Mouse (Mus musculus): ENCODE data around the gene Foxd3.

Gene Foxd3

DNA sequence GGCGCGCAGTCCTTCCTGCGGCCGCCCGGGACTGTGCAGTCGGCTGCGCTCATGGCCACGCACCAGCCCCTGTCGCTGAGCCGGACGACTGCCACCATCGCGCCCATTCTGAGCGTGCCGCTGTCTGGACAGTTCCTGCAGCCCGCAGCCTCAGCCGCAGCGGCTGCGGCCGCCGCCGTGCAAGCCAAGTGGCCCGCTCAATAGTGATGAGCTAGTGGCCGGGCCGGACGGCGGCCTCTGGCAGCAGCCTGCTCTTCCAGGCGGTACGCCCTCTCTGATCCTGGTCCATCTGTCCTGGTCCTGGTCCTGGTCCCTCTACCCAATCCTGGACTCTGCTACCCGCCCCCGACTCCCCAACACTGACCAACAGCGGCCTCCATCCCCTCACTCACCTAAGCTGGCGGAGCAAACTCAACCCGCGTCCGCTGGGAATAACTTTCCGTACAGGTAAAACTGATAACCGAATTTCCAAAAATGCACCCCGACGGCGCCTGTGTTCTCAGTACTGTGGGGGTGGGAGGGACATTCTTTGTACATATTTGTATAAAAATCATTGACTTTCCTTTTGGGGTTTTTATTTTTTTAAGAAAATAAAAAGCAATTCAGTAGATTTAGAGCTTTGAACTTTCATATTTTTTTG is 1.9 kb downstream of the Foxd3 start:
- DNase-seq (ENCODE audit: low read depth), result no peak

DNA sequence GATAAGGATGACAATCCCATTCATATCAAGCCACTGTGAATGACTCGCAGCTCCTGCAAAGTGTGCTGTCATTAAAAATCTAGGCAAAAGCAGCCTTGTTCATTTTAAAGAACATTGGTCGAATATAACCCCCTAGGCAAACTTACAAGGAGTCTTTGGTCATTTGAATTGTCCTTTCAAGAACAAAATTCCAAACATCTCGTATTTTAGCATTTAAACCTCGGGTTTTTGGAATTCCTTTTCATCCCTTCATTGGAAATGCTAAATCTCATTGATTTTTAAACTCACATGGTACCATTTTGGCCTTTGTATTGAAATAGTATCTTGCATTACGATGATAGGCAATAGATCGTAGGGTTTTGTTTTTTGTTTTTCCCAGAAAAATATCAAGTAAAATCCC is 2.8 kb downstream of the Foxd3 start:
- no peak for DNase-seq (ENCODE audit: low read depth)

DNA sequence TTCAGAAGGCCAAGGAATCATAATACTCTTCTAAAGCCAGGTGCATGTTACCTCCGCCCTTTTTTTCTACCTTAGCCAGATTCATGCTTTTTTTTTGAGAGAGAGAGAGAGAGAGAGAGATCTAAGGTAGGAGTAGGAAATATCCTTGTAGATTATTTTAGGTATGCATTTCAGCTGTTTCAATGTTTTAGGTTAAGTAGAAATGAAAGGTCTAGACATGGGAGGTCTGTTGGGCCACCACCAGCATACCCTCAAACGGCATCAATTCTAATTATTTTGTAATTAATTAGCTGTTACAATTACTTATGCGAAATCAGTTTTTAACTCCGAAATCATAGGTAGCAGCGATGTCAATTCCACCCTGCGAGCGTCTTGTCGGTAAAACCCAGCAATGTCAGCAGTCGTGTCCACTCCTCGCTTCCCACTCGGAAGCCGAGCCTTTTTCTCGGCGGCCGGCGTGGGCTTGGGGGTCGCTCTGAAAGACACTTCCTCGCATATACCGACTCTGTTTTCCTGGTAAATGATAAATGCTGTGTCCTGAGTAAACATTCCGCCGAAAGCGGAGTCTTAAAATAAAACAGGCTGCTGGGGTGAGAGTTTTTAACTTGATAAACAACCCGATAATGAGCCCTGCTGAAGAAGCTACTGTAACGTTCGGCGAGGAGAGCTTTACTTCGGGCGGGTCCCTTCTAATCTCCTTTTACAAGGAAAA is 3.4 kb downstream of the Foxd3 start:
- no peak for DNase-seq (ENCODE audit: low read depth)

DNA sequence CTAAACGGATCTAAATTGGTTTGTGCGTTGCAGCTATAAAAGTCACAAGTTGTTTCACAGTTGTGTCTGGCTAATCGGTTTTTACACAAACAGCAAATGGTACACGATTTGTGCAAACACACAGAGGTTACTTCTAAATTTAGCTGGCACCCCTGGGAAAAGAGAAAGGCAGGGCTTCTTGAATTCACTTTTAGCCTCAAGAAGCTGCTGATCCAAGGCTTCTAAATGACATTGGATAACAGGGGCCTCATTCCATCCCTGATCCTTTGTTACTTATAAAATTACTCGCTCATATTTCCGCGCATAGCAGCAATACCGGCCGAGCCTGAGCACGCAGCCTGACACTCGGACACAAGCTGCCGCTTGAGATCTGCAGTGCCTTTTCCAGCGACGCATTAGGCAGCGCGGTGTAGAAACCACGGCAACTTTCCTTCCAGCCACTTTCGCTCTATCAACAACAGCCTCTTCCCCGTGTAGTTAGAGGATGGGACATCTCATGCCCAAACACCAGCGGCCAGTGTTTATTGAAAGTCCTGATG is 4.0 kb downstream of the Foxd3 start:
- DNase-seq (ENCODE audit: low read depth), result no peak

DNA sequence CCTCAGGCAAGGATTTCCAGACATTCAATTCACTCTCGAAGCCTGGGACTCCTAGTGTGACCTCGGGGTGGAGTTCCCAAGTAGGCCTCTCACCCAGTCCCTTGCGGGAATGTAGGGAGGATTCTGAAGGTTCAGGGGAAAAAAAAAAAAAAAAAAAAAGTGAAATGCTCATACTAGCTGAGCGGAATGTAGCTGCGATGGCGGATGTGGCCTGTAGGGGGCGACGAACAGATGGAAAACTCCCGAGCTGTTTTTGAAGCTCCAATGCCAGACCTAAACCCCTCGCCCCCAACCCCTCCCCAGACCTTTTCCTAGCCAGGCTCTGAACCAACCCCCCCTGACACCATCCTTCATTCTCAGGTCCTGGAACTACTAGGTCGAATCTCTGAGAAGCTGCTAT is 4.9 kb downstream of the Foxd3 start:
- peak; percentile 43 for DNase-seq (ENCODE audit: low read depth)

DNA sequence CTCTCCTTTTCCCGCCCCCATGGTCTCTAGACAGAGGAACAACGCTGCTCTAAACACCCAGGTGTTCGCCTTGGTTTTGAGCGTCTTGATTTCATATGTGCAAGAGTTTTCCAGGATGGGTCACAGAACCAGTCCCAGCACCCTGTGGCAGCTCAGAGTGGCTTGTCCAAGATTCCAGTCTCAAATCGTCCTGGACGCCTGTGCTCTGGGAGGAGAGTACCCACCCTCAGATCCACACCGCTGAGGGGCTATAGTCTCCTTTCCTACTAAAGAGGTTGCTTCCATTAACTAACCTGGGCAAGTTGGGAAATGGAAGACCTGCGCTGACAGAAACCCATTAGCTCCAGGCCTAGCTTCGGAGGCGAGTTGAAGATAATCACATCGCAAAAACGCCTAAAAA is 5.9 kb downstream of the Foxd3 start:
- DNase-seq (ENCODE audit: low read depth), result no peak

DNA sequence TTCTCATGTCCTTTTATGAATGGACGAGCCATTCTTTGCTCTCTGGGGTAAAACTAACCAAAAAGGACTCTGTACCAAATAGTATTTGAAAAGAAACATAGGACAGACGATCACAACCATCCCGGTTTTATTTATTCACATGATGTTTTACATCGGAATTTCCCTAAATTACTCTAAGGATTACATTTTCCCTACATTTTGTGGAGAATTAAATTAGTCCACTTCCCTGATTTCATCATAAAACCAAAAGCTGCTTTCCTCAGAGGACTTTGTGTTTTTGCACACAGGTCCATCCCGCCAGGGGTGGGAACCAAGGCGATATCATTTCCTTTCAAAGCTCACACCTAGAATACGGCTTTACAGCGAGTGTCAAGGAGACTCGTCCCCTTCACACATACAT is 6.3 kb downstream of the Foxd3 start:
- no peak for DNase-seq (ENCODE audit: low read depth)

DNA sequence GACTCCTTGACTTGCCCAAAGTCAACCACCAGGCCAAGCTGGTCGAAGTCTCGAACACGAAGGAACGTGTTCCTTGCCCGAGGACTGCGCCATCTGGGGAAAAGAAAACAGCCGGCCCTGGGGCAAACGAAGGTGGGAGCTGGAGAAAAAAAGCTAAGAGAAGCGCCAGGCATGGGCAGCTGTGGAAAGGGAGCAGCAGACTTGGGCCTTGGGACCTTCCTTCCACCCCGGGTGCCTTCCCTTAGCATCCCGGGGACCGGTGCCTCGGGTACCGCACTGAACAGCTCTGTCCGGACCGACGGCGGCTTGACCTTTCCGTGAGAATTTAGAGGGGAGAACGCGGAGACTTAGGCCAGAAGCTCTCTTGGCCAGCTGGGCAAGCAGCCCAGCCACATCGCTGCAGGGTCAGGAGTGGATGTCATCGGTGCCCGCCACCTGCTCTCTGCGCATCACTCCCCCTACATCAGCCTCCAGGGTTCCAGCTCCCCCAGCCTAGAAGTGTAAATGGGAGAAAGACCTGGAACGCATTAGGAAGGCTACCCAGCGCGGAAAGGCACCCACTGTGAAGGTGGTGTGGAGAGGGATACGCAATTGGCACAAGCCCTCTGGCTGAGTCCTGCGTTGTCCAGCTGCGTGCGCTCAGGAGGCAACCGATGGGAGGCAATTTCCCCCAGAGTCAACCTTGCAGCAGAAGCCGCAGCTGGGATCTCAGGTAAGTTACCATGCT is 6.9 kb downstream of the Foxd3 start:
- no peak for DNase-seq (ENCODE audit: low read depth)

DNA sequence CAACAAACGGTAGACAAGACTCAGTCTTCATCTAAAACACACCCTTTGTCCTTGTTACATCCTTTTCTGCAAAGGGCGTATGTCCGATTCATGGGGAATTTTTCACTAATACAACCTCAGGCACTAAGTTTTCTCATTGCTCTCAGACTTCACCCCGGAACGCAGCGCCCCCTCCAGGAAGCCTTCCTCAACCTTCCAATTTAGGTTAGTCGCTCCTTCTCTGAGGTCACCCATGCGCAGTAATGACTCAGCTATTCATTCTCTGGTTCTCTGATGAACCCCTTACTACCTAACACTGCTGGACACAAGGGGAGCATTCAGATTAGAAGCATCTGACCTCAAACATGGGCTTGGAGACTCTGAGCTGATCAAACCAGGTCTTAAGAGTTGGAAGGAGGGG is 7.6 kb downstream of the Foxd3 start:
- DNase-seq (ENCODE audit: low read depth), result no peak

DNA sequence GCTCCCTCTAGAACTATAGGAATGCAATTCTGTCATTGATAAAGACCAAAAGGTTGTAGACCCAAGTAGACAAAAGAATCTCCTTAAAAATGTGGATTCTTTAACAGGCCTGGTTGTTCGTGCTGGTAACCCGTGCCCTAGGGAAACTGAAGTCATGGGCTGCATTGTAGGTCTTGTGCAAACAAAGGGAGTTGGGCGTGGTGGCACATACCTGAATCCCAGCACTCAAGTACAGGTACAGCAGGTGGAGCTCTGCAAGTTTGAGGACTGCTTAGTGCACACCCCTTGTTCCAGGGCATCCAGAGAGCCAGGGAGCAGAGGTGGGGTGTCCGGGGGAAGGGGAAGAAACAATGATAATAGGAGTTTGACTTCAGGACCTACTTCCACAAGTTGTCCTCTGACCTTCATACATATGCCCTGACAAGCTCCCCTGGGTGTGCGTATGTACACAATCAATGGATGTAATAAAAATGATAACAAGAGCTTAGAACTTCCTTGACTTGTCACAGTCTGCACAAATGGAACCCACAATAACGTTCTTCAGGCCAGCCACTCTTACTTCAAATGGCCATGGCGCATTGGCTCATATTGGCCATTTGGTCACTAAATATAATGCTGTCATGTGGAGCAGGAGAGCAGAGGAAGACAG is 14.2 kb downstream of the Foxd3 start:
- DNase-seq (ENCODE audit: low read depth), result no peak

DNA sequence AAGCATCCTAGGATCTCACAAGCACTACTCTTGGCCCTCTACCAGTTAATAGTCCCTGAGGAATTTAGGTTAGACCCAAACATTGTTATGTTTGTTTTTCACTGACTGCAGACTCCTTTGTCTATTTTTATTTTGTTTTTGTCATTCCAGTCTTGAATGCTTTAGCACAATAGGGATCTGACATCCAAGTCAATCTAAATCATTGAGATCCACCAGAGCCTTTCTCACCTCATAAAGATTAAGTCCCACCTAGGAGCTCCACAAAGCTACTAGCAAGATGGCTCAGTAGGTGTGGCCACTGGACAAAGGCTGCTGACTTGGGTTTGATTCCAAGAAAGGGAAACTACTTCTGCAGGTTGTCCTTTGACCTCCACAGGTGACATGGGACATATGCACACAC is 19.1 kb downstream of the Foxd3 start:
- DNase-seq (ENCODE audit: low read depth), result no peak

DNA sequence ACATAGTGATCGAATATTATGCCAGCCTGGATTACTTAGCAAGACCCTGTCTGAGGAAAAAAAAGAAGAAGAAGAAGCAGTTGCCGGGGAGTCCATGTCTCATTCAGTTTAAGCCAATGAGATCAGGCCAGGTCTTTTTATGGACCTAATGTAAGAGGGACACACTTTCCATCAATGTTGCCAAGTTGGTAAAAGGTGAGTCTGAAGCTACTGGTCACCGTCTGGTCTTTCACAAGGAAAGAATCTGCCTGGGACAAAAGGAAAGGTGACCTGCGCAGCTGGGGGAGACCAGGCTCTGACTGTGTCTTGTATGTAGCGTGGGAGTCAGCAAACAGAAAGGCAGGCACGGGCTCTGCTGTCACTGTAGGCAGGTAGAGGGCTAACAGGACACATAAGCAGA is 27.8 kb downstream of the Foxd3 start:
- no peak for DNase-seq (ENCODE audit: low read depth)

DNA sequence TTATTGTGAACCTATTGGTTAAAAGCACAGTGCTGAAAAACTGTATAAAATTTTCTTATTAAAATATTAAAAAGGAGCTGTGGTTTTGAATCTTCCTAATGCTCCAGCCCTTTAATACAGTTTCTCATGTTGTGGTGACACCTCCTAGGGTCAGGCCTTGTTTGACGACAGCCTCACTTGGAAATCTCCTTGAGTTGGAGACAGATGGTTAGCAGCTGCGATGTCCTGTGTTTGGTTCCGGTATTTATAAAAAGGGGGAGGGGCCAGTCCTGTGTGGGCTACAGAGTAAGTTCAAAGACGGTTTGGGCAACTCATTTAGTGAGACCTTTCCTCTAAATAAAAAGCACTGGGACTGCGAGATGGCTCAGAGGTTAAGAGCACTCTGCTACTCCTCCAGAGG is 30.2 kb downstream of the Foxd3 start:
- DNase-seq (ENCODE audit: low read depth), result no peak
